Mouse (Mus musculus): Measurements from ENCODE around the gene Ift122. TPM values are rescaled to one million over a fixed set of nuclear protein-coding genes. Genes with fewer than 3 reads are reported as not detected.

The Ift122 gene
- polyA plus RNA-seq, 1 experiment: 19.1 TPM

GRCm38 (mm10) chr6:115888296-115888695 is 35.0 kb downstream of the Ift122 start:
- TF ChIP-seq CTCF (IDR thresholded peaks at IDR 0.05; ENCODE audit: borderline replicate concordance, insufficient read depth, low read length) (0 out of 2 replicates have a peak, but pooled peaks have one; percentile 15), POLR2A (IDR thresholded peaks at IDR 0.05; ENCODE audit: low read depth, low read length) (no peak)
- H3K27ac ChIP-seq (ENCODE audit: insufficient read depth, low read length): no peak overlapping the region
- no peak overlapping the region for H3K4me3 ChIP-seq (ENCODE audit: insufficient read depth, low read length)
- peaks cover 12% of the 10 kb centered on the region for H3K4me1 ChIP-seq (ENCODE audit: control insufficient read depth, insufficient read depth, low read length)

- no peak for TF ChIP-seq POLR2A (IDR thresholded peaks at IDR 0.05; ENCODE audit: low read depth, low read length)
- TF ChIP-seq CTCF (IDR thresholded peaks at IDR 0.05; ENCODE audit: borderline replicate concordance, insufficient read depth, low read length): no peak
- H3K4me3 ChIP-seq (ENCODE audit: insufficient read depth, low read length): no peak overlapping the region
- H3K27ac ChIP-seq (ENCODE audit: insufficient read depth, low read length): peak overlapping the region; percentile 38; the same call in 1 of the 2 replicates
- H3K4me1 ChIP-seq (ENCODE audit: control insufficient read depth, insufficient read depth, low read length): peaks cover 12% of the 10 kb centered on the region
These were observed 37.3 kb downstream of the Ift122 start for GRCm38 (mm10) chr6:115890601-115891000.

GRCm38 (mm10) chr6:115891061-115891460 is 37.8 kb downstream of the Ift122 start:
- TF ChIP-seq POLR2A (IDR thresholded peaks at IDR 0.05; ENCODE audit: low read depth, low read length) (no peak), CTCF (IDR thresholded peaks at IDR 0.05; ENCODE audit: borderline replicate concordance, insufficient read depth, low read length) (no peak)
- Histone ChIP-seq H3K27ac (ENCODE audit: insufficient read depth, low read length) (peak overlapping the region; percentile 38), H3K4me3 (ENCODE audit: insufficient read depth, low read length) (no peak overlapping the region), H3K4me1 (ENCODE audit: control insufficient read depth, insufficient read depth, low read length) (peaks cover 12% of the 10 kb centered on the region)

- Histone ChIP-seq H3K27ac (ENCODE audit: insufficient read depth, low read length) (peak overlapping the region; percentile 38), H3K4me1 (ENCODE audit: control insufficient read depth, insufficient read depth, low read length) (peaks cover 11% of the 10 kb centered on the region), H3K4me3 (ENCODE audit: insufficient read depth, low read length) (no peak overlapping the region)
- TF ChIP-seq CTCF (IDR thresholded peaks at IDR 0.05; ENCODE audit: borderline replicate concordance, insufficient read depth, low read length): no peak
- no peak for TF ChIP-seq POLR2A (IDR thresholded peaks at IDR 0.05; ENCODE audit: low read depth, low read length)
These were observed 38.3 kb downstream of the Ift122 start for GRCm38 (mm10) chr6:115891497-115892061.

DNA sequence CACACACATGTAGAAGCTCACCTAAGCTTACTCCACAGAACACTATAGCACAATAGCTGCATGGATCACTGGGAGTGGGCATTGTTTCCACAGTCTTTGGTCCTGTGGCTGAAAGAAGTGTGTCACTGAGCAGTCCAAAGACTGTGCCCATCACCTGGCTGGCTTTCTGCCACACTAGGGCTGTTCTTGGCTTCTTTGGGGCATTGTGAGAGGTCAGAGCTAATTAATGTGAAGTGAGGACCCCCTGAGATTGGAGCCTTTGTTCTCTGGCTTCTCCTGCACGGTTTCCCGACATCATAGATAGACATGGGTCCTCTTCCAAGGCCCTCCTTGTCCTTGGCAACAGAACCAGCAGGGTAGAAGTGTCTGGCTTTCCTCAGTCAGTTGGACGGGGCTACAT is 39.1 kb downstream of the Ift122 start:
- Histone ChIP-seq H3K27ac (ENCODE audit: insufficient read depth, low read length) (no peak overlapping the region), H3K4me1 (ENCODE audit: control insufficient read depth, insufficient read depth, low read length) (peaks cover 9% of the 10 kb centered on the region), H3K4me3 (ENCODE audit: insufficient read depth, low read length) (no peak overlapping the region)
- TF ChIP-seq CTCF (IDR thresholded peaks at IDR 0.05; ENCODE audit: borderline replicate concordance, insufficient read depth, low read length): no peak
- no peak for TF ChIP-seq POLR2A (IDR thresholded peaks at IDR 0.05; ENCODE audit: low read depth, low read length)

GRCm38 (mm10) chr6:115896346-115896745 is 43.1 kb downstream of the Ift122 start:
- H3K27ac ChIP-seq (ENCODE audit: insufficient read depth, low read length): peak overlapping the region; percentile 27; the same call in 1 of the 2 replicates
- TF ChIP-seq POLR2A (IDR thresholded peaks at IDR 0.05; ENCODE audit: low read depth, low read length) (no peak), CTCF (IDR thresholded peaks at IDR 0.05; ENCODE audit: borderline replicate concordance, insufficient read depth, low read length) (no peak)

GRCm38 (mm10) chr6:115897117-115897516 is 43.8 kb downstream of the Ift122 start:
- H3K4me1 ChIP-seq (ENCODE audit: control insufficient read depth, insufficient read depth, low read length): peaks cover 16% of the 10 kb centered on the region
- H3K4me3 ChIP-seq (ENCODE audit: insufficient read depth, low read length): no peak overlapping the region
- TF ChIP-seq CTCF (IDR thresholded peaks at IDR 0.05; ENCODE audit: borderline replicate concordance, insufficient read depth, low read length) (no peak), POLR2A (IDR thresholded peaks at IDR 0.05; ENCODE audit: low read depth, low read length) (no peak)
- H3K27ac ChIP-seq (ENCODE audit: insufficient read depth, low read length): peak overlapping the region; percentile 27; the same call in 1 of the 2 replicates

More at GRCm38 (mm10) chr6:115896346-115896745, 43.1 kb downstream of the Ift122 start:
- peaks cover 11% of the 10 kb centered on the region for H3K4me1 ChIP-seq (ENCODE audit: control insufficient read depth, insufficient read depth, low read length)
- no peak overlapping the region for H3K4me3 ChIP-seq (ENCODE audit: insufficient read depth, low read length)

GRCm38 (mm10) chr6:115897926-115898520 is 44.8 kb downstream of the Ift122 start:
- Histone ChIP-seq H3K4me3 (ENCODE audit: insufficient read depth, low read length) (no peak overlapping the region), H3K4me1 (ENCODE audit: control insufficient read depth, insufficient read depth, low read length) (peaks cover 17% of the 10 kb centered on the region), H3K27ac (ENCODE audit: insufficient read depth, low read length) (no peak overlapping the region)
- no peak for TF ChIP-seq CTCF (IDR thresholded peaks at IDR 0.05; ENCODE audit: borderline replicate concordance, insufficient read depth, low read length)
- TF ChIP-seq POLR2A (IDR thresholded peaks at IDR 0.05; ENCODE audit: low read depth, low read length): no peak

GRCm38 (mm10) chr6:115901062-115901461 is 47.8 kb downstream of the Ift122 start:
- H3K4me1 ChIP-seq (ENCODE audit: control insufficient read depth, insufficient read depth, low read length): peaks cover 17% of the 10 kb centered on the region
- H3K27ac ChIP-seq (ENCODE audit: insufficient read depth, low read length): peak overlapping the region; percentile 68
- H3K4me3 ChIP-seq (ENCODE audit: insufficient read depth, low read length): no peak overlapping the region
- peak; percentile 92 for TF ChIP-seq CTCF (IDR thresholded peaks at IDR 0.05; ENCODE audit: borderline replicate concordance, insufficient read depth, low read length)
- no peak for TF ChIP-seq POLR2A (IDR thresholded peaks at IDR 0.05; ENCODE audit: low read depth, low read length)

DNA sequence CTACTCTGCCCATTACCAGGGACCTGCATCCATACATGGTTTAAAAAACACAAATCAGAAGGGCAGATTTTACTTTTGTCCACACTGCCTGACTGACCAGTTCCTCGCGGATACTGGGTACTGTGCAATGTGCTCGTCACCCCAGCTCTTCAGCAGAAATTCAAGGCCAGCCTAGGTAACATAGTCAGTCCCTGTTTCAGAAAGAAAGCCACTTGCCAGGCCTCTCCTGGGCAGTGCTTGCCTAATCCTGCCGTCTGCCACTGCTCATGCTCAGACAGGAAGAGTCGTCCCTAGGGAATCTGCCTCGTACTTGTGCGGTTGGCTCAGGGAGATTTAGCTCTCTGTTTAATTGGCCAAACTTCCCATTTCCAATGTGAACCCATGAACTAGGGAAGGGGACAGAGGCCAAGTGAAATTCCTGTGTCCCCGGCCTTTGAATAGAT is 48.2 kb downstream of the Ift122 start:
- peaks cover 17% of the 10 kb centered on the region for H3K4me1 ChIP-seq (ENCODE audit: control insufficient read depth, insufficient read depth, low read length)
- no peak for TF ChIP-seq POLR2A (IDR thresholded peaks at IDR 0.05; ENCODE audit: low read depth, low read length)
- TF ChIP-seq CTCF (IDR thresholded peaks at IDR 0.05; ENCODE audit: borderline replicate concordance, insufficient read depth, low read length): no peak
- no peak overlapping the region for H3K4me3 ChIP-seq (ENCODE audit: insufficient read depth, low read length)
- peak overlapping the region; percentile 68 for H3K27ac ChIP-seq (ENCODE audit: insufficient read depth, low read length)

Measured in embryonic fibroblast, embryonic 13.5 days (primary cell).